Mouse (Mus musculus) layer of hippocampus, postnatal 14 days (tissue): ENCODE measurements around the gene Elf4. TPM values are rescaled to one million over a fixed set of nuclear protein-coding genes. Genes with fewer than 3 reads are reported as not detected.
"Not testable (repeated sequence)": the region's sequence is repeated elsewhere in the genome, so short reads cannot be mapped to it uniquely, and the experiment has no call there.

Source experiments
- DNase-seq, 2 experiments: peaks; one replicate each; pipeline ENCODE4 v3.0.0; 2021 to 2022; ENCODE audit warnings: low spot score in 2 of 2, mixed read lengths in 1 of 2
- total RNA-seq, 2 experiments: library from RNA; stranded (reverse); gene quantifications; 2 replicates each; pipeline ENCODE4 v1.2.3; 2021

Gene Elf4
- total RNA-seq, 2 experiments from 2014 or later: 0.98 to 1.2 TPM

DNA sequence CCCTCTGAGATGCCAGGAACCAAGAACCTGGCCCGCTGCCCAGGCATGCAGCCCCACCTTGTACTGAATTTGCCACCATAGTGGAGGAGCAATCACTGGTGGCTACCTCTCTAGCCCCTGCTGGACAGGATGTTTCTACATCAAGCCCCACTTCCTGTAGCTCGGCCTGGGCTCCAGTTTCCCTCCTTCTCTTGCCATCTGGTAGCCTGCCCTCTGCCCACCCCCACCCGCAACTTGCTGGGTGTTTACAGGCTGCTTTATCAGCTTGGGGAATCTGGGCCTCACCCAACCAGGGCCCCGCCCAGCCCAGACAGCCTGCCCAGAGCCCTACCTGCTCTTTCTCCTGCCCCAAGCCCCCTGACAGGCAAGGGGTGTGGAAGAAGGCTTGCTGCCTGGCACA lies 23.9 kb downstream of the Elf4 start:
- DNase-seq: no peak

- not testable (repeated sequence) for DNase-seq
These were observed 26.9 kb downstream of the Elf4 start for GRCm38 (mm10) chrX:48436082-48436481.

GRCm38 (mm10) chrX:48435477-48435900 lies 27.4 kb downstream of the Elf4 start:
- DNase-seq: no peak

DNA sequence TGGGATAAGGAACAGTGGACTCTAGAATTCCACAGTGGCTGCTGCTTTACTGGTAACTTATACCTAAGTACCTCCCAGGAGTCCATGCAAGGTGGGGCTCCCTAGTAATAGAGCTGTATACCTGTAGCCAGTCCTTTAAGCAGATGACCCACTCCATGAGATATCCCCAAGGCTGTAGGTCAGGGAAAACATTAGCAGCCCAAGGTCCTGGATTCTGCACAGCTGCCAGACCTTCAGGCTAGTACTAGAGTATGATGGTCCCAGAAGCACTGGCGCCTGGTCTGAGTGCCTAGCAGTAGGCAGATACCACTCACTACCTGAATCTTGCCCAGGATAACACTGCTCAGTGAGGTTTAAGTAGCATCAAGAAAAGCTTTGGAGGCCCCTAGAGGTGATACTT lies 28.7 kb downstream of the Elf4 start:
- DNase-seq: no peak

DNA sequence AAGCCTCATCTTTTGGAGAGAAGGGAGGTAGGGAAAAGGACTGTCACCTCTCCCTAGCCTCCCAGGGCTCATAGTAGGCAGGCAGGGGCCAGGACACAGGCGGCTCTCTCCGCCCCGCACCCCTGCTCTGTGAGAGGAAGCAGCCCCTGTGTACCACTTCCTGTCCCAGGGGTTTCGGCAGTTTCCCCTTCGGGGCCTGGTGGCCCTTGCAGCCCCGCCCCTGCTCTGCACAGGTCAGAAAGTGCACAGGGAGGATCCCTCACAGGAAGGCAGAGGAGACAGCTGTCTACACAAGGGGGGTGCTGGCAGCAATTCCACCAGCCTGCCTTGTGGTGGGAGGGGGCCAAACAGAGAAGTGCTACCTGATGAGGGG lies 29.4 kb downstream of the Elf4 start:
- DNase-seq: no peak

DNA sequence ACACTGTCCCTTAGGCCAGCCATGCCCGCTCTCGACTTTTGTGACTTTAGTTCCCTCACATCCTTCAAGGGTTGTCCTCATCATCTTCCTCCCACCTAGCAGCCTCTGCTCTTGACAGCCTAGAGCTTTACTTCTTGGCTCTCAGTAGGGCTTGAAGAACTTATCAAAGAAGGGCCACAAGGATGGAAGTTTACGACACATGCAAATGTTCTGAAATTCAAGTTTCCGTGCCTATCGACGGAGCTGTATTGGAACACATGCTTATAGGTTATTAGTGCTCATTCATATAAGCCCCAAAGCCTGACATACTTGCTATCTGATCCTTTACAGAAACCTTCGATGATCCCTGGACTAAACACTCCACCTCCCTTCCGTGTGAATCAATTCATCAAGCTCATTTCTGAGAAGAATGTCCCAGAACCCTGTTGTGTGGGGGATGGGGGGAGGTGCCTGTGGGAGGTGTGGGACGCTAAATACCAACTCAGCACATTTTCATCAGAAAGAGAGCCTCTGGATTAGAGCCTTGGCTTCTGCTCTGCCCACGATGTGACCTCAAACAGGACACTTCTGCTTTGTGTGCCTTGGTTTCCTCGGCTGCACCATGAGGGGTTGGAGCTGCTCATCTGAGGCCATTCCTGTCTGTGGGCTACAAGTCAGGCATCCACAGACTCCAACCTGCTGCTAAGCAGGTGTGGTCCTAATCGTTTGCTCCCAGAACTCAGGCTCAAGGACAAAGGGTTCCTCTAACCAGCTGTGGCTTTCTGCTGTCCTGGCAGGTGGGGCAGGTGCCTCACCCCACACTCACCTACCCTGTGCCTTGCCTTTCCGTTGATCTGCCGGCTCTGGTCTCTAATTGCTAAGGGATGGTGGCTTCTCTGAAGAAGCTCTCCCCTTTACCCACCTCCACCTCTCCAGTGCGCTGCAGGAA lies 30.1 kb downstream of the Elf4 start:
- DNase-seq: no peak

DNA sequence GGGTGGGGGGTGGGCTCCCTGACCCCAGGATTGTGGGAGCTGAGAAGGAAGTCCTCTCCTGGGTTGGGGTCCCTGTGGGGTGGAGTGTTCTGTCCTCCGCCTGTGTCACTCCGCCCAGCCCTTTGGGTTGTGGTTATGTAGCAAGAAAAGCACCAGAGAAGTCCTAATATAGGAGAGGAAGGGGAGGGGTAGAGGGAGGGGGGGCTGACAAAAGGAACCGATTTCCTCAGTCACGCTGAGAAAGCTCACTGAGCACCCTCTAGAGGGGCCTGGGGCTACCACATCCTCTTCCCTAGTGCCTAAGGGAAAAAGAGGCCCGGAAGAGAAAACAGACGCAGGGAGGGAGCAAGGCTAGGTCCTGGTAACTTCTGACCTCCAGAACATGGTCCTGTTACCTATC lies 33.4 kb downstream of the Elf4 start:
- no peak for DNase-seq

DNA sequence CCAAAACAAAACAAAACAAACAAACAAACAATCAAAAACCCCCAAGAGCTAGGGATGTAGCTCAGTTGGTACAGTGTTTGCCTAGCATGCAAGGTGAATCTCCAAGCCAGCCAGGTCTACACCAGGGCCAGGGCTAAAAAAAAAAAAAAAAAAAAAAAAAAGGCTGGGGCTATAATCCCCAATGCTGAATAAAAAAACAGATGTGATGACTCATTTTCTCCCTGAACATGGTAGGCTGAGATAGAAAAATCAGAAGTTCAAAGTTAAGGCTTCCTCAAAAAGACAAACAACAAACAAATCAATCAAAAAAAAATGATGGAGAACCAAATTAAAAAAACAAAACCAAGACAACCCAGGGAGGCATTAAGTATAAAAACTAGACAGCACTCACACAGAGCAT lies 33.8 kb downstream of the Elf4 start:
- no peak for DNase-seq

- DNase-seq: no peak
These were observed 34.3 kb downstream of the Elf4 start for GRCm38 (mm10) chrX:48428642-48429041.

DNA sequence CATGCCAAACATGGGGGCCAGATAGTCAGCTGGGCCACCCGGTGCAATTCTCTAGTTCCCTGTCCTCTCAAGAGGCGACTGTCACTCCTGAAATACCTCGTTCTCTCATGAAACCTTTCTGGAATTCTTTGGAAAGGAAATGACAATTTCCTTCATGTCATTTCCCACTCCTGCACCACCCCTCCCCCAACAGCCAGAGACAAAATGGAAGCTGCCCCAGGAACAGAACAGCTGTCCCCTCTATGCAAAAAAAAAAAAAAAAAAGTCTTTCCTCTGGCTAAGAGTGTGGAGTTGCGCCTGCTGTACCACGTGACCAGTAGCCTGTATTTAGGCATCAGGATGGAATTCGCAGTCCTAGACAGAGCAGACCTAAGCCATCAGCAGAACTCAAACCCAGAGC lies 34.7 kb downstream of the Elf4 start:
- no peak for DNase-seq

DNA sequence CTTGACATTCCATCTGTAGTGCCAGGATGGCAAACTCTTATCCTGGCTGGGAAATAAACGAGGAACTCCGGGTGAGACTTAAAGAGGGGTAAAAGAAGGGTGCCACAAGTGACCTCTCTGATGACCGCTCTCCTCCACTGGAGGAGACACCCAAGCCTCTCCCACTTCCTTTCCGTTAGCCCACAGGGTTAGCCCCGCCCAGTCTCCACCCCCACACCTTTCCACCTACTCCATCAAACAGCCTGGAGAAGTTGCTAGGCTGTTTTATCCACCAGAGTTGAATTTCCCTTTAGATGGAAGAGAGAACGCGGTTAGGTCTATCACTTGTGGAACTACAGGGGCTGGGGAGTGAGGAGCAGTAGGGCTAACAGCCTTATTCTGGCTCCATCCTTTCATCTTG lies 37.7 kb downstream of the Elf4 start:
- no peak for DNase-seq

DNA sequence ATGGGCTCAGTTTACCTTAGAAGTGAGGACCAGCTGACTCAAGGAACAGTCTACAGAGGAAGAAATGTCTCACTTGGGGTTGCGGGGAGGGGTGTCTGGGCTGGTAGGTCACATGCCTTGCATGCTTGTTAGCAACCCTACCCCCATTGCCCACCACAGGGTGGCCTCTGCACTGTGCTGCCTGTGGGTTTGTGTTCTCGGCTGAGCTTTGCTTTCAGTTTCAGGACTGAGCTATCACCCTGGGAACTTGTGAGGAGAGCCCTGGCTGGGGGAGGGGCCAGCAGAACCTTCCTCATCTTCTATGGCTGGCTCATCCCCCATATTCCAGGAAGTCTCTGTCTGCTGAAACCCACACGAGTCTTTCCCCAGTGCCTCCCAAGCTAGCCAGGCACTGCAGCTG lies 38.3 kb downstream of the Elf4 start:
- no peak for DNase-seq

DNA sequence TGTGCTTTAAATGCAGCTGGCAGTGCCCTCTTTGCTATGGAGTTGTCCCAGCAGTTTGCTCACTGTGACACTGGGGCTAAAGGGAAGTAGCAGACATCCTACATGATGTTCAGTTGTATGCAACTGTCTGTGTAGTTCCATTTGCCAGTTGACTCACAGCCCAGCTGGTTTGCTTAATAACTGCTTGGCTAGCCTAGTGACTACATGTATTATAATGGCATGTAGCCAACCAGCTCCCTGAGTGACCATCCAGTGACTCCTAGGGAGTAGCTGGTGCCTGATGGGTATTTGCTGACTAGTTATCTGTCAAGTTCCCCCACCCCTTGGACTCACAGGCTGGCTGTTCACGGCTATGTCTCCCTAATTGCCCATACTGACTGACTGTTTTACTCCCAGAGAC lies 39.3 kb downstream of the Elf4 start:
- no peak for DNase-seq

- DNase-seq: peak; percentile 50 to 60
These were observed 39.9 kb downstream of the Elf4 start for GRCm38 (mm10) chrX:48422986-48423385.

GRCm38 (mm10) chrX:48418417-48418816 lies 44.5 kb downstream of the Elf4 start:
- DNase-seq: no peak

DNA sequence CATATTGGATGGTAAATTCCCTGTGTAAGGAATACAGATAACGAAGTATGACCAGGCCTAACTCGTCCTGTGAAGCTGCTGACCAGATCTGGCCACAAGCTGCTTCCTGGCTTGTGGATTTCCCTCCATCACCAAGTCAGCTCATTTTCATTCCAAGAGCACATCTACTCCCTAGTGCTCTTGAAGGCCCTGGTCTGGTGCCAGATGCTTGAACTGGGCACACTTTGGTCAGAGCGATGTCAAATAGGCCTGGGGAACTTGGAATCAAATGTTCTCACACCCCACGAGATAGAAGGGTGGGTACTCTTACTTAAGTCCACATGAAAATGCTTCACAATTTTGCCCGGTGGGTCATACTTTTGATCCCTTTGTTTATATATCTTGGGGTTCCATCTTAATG lies 48.6 kb downstream of the Elf4 start:
- no peak for DNase-seq

- no peak for DNase-seq
These were observed 50.3 kb downstream of the Elf4 start for GRCm38 (mm10) chrX:48412629-48413028.

GRCm38 (mm10) chrX:48410388-48410776 lies 52.5 kb downstream of the Elf4 start:
- no peak for DNase-seq

DNA sequence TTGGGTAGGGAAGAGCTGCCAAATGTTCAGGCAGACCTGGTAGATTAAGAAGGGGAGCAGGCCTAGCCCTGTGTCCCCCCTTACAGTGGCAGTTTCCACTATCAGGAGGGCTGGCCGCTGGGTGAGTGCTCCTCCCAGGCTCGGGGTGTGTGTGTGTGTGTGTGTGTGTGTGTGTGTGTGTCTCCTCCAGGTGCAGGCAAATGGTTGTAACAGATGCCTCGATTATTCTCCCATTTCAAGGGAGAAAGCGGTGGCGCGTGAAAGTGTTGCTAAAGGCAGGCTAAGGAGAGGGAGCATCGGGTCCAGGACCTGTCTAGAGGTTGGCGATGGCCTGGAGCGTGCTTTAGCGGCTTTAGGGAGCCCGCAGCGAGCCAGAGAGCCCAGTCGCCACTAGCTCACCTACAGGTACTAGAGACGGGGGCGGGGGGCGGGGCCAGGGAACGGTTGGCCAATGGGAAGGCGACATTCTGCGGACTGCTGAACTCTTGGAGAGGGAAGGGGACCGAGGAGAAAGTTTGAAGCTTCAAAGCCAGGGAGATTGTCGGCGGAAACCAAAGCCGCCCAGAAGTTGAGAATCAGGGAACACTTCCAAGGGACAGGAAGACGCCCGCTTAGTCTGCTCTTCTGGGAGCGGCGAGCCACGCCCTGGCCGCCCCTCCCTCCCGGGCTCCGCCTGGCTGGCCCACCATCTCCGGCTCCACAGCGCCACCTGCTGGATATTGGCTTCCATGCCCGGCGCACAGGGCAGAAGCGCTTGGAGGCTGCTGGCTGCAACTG lies 53.1 kb downstream of the Elf4 start:
- peak; percentile 70 to 77 for DNase-seq

GRCm38 (mm10) chrX:48405141-48405540 lies 57.8 kb downstream of the Elf4 start:
- DNase-seq: no peak

DNA sequence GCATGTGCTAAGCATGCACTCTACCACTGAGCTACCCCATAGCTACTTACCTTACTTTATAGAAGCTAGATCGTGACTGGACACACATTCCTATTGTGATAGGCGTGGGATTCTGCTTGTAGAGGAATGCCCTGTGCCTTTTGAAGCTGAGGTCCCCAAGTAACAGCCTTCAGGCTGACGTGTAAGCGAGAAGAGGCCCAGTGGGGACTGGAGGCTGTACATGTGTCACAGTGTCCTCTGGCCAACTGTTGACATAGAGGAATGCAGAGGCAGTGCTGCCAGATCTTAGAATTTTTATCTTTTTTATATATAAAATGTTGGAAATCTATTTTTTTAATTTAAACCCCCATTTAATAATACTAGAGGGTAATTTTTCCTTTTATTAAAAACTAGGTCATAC lies 62.9 kb downstream of the Elf4 start:
- no peak for DNase-seq

DNA sequence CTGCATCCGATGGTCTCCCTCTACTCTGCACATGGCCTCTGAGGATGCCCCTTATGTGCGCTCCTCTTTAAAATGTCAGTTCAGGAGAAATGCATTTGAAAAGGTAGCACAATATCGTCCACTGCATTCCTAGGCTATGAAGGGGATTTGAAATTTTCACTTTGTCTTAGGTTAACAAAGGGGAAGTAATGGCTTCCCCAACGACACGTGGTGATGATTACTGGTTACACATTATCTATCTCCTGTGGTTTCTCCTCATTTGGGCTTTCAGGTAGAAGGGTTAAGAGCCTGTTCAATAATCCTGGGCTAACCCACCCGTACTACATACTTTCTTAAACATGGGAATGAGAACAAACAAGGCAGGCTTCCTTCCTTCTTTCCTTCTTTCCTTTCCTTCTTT lies 73.6 kb downstream of the Elf4 start:
- DNase-seq: no peak
